Mouse (Mus musculus) neural tube, embryonic 14.5 days (tissue): ENCODE measurements around the gene Fam170b. TPM values are rescaled to one million over a fixed set of nuclear protein-coding genes. Genes with fewer than 3 reads are reported as not detected.

Source experiments
- ATAC-seq: fragments of 200-750 bp; cut with Nextera tagmentation; 2 replicates; pipeline ENCODE4 v1.8.0; 2017; ENCODE audit warnings: low read depth, mild to moderate bottlenecking, moderate TSS enrichment, moderate library complexity
- H3K27ac ChIP-seq: fragments of 300-500 bp; sonication (generic); 2 replicates; pipeline ENCODE4 v1.5.1; 2014; ENCODE audit warnings: low read depth, mild to moderate bottlenecking, control low read depth, low read length, moderate library complexity, mixed read lengths
- H3K27me3 ChIP-seq: fragments of 300-500 bp; sonication (generic); 2 replicates; pipeline ENCODE4 v1.6.1; 2014; ENCODE audit warnings: low read length; ENCODE audit not compliant: control insufficient read depth, insufficient read depth
- H3K36me3 ChIP-seq: fragments of 300-500 bp; sonication (generic); 2 replicates; pipeline ENCODE4 v1.6.1; 2014; ENCODE audit warnings: low read length, mixed read lengths; ENCODE audit not compliant: control insufficient read depth, insufficient read depth
- H3K4me1 ChIP-seq: fragments of 300-500 bp; sonication (generic); 2 replicates; pipeline ENCODE4 v1.6.1; 2014; ENCODE audit warnings: low read length; ENCODE audit not compliant: control insufficient read depth, insufficient read depth
- H3K4me2 ChIP-seq: fragments of 300-500 bp; sonication (generic); 2 replicates; pipeline ENCODE4 v1.6.1; 2014; ENCODE audit warnings: mild to moderate bottlenecking, low read depth, low read length, control low read depth
- H3K4me3 ChIP-seq: fragments of 300-500 bp; sonication (generic); 2 replicates; pipeline ENCODE4 v1.5.1; 2014; ENCODE audit warnings: low read depth, low read length, control low read depth, mixed read lengths
- H3K9ac ChIP-seq: fragments of 300-500 bp; sonication (generic); replicated peaks from 2 replicates; pipeline ENCODE4 v1.6.1; 2014; ENCODE audit warnings: low read depth, mild to moderate bottlenecking, control low read depth, low read length, mixed read lengths
- H3K9me3 ChIP-seq: fragments of 300-500 bp; sonication (generic); 2 replicates; pipeline ENCODE4 v1.6.1; 2016; ENCODE audit warnings: low read length; ENCODE audit not compliant: control insufficient read depth
- WGBS: fragments of 180-500 bp; shearing (Covaris S2); extraction: QIAGEN DNeasy Blood & Tissue Kit; methylation state at CpG from one replicate; pipeline ENCODE4 v1.1.7; 2014; 5-methylcytosine and 5-hydroxymethylcytosine counted together
- polyA plus RNA-seq: library from polyadenylated mRNA; unstranded; fragments of >200 nt; fragmentation: Nextera tagmentation; extraction: Ambion mirVana; gene quantifications from 2 replicates; pipeline ENCODE4 v1.2.1, GENCODE M21; 2014

Gene Fam170b
- not detected in 2 replicates for polyA plus RNA-seq

- no peaks in the 10 kb centered on the region for H3K9me3 ChIP-seq
- no peak within 1 kb of the TSS for H3K9ac ChIP-seq
- ATAC-seq, result no peak
- H3K4me1 ChIP-seq, result no peaks in the 10 kb centered on the region
- no peak within 1 kb of the TSS for H3K4me2 ChIP-seq
- H3K4me3 ChIP-seq, result no peak within 1 kb of the TSS
- no peaks in the 10 kb centered on the region for H3K27me3 ChIP-seq
- H3K36me3 ChIP-seq, result no peaks in the 10 kb centered on the region
- 88% methylated on average over 8 of the region's 8 CpGs for WGBS
- no peak within 1 kb of the TSS for H3K27ac ChIP-seq
Measured at GRCm38 (mm10) chr14:32833847-32834246, at the start of gene Fam170b. Fam170b (plus strand) TSS chr14:32833962.

DNA sequence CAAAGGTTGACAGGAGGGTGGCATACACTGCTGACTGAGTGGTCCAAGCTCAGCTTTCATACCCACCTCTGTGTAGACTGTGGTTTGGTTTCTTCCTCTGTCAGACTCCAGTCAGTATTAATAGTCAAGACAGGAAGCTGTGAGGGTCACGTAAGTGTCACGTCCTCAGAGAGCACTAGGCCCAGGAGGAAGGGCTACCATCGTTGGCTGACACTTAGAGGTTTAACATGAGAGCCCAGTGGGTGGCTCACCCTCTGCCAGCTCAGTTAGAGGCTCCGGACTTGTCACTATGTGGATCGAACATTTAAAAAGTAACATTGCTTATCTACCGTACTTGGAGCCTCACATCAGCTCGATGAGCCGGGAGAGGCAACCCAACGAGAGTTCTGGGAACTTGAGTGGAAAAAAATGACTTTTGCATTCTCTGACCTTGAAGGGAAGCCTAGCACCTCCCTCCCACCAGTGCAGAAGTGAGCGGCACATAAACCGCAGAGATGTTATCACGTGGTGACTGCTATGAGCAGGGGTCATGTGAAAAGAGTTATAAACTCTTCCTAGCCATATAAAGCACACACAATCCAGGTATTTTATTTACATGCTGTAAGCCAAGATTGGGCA, 49.5 kb upstream of the Fam170b start:
- Histone ChIP-seq H3K27ac (no peak overlapping the region), H3K36me3 (no peaks in the 10 kb centered on the region), H3K4me2 (no peak overlapping the region), H3K4me3 (no peak overlapping the region), H3K9ac (no peak overlapping the region), H3K4me1 (no peaks in the 10 kb centered on the region), H3K27me3 (no peaks in the 10 kb centered on the region), H3K9me3 (no peaks in the 10 kb centered on the region)
- WGBS, result 79% methylated on average over 12 of the region's 12 CpGs
- ATAC-seq, result no peak

DNA sequence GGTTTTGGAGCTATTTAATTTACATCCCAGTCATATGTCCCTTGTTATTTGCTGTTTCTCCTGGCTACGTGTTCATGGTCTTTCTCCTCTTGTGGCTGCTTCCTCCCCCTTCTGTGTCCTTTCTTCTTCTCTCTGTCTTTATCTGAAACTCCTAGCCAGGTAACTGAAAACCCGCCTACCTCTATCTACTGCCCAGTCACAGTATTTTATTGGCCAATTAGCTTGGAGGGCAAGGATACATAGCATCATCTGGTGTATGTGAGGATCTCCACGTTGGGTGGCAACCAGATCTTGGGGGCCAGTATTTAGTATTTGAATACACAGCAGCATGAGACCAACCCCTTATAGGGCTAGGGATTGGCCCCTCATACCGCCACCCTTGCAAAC, 49.0 kb upstream of the Fam170b start:
- H3K4me3 ChIP-seq, result no peak overlapping the region
- no peak overlapping the region for H3K9ac ChIP-seq
- WGBS, result 77% methylated on average over 4 of the region's 4 CpGs
- no peaks in the 10 kb centered on the region for H3K9me3 ChIP-seq
- no peaks in the 10 kb centered on the region for H3K36me3 ChIP-seq
- ATAC-seq, result no peak
- H3K4me1 ChIP-seq, result no peaks in the 10 kb centered on the region
- H3K27ac ChIP-seq, result no peak overlapping the region
- no peak overlapping the region for H3K4me2 ChIP-seq
- no peaks in the 10 kb centered on the region for H3K27me3 ChIP-seq

DNA sequence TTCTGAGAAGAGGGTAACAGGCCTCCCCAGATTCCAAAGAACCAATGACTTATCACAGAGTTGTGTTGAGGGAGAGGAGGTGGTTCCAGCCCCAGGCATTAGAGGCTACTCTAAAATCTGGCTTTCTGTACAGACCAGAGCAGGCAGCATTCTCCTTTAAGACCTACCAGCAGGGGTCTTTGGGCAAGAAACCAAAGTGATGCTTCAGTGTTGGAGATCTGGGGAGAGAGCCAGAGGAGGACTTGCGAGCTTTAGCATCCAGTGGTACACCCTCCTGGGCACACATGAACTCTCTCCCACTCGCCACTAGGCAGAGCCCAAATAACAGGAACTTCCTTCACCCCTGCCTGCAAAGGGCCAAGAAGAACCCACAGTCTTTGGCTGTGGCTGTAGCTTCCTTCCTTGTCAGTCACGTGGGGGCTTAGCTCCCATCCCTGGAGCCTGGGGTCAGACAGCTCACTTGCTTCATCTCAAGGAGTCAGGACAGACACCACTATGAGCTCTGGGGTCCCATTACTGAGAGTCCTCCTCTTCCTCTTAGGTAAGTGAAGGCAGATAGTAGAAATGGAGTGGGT, 48.1 kb upstream of the Fam170b start, which contains the start of gene Tmem273:
Gene Tmem273, plus strand, starts transcription at position 408 of the 575 bp plus-strand sequence.
- H3K27me3 ChIP-seq, result no peaks in the 10 kb centered on the region
- no peak within 1 kb of the TSS for H3K9ac ChIP-seq
- no peaks in the 10 kb centered on the region for H3K4me1 ChIP-seq
- no peak for ATAC-seq
- no peaks in the 10 kb centered on the region for H3K9me3 ChIP-seq
- no peak within 1 kb of the TSS for H3K4me2 ChIP-seq
- H3K36me3 ChIP-seq, result no peaks in the 10 kb centered on the region
- no peak within 1 kb of the TSS for H3K27ac ChIP-seq
- no peak within 1 kb of the TSS for H3K4me3 ChIP-seq
- 71% methylated on average over 3 of the region's 3 CpGs for WGBS

- H3K4me2 ChIP-seq, result no peak overlapping the region
- H3K4me3 ChIP-seq, result no peak overlapping the region
- H3K9ac ChIP-seq, result no peak overlapping the region
- no peaks in the 10 kb centered on the region for H3K4me1 ChIP-seq
- ATAC-seq, result no peak
- H3K9me3 ChIP-seq, result no peaks in the 10 kb centered on the region
- no peaks in the 10 kb centered on the region for H3K27me3 ChIP-seq
- H3K36me3 ChIP-seq, result no peaks in the 10 kb centered on the region
- 66% methylated on average over 5 of the region's 5 CpGs for WGBS
- no peak overlapping the region for H3K27ac ChIP-seq
Measured at GRCm38 (mm10) chr14:32787691-32788090, 46.1 kb upstream of the Fam170b start.

DNA sequence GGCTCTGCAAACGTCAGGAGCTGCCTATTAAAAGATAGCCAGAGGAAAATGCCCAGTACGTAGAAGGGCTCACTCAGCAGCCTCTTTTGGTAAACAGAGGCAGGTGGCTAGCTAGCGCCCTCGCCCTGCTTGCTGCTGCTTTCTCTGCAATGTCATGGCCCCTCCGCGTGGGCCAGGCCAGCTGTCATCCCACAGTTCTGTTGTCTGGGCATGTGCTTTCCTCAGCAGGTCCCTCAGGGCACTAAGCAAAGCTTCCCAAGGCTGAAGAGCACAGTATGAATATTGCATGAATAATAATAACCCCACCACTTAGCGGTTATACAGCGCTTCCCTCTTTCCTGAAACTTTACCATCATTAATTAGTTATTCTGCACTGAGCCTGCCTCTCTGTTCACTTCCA, 37.4 kb upstream of the Fam170b start:
- peak; percentile 38; the same call in 1 of the 2 replicates for ATAC-seq
- WGBS, result 42% methylated on average over 8 of the region's 8 CpGs
- no peaks in the 10 kb centered on the region for H3K36me3 ChIP-seq
- H3K9me3 ChIP-seq, result no peaks in the 10 kb centered on the region
- H3K4me2 ChIP-seq, result no peak overlapping the region
- no peak overlapping the region for H3K9ac ChIP-seq
- no peaks in the 10 kb centered on the region for H3K27me3 ChIP-seq
- H3K27ac ChIP-seq, result no peak overlapping the region
- H3K4me3 ChIP-seq, result no peak overlapping the region
- H3K4me1 ChIP-seq, result no peaks in the 10 kb centered on the region

DNA sequence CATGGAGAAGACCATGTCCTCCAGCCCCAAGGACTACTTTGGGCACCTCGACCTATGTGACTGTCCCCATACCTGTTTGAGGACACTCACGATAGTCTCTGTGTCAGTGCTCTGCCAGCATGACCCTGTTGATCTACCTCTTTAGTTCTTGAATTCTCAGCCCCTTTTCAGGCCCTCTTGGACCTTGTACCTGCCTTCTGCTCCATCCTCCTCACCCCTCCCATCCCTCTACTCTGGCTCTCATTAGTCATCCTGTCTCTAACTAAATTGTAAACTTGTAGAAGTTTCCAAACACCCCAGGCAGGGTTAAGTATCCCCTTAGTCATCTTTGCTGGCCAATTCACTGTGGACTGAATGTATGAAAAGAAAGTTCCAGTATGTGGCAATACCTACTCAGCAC, 36.0 kb upstream of the Fam170b start:
- H3K27me3 ChIP-seq, result no peaks in the 10 kb centered on the region

GRCm38 (mm10) chr14:32798355-32798754, 35.4 kb upstream of the Fam170b start:
- Histone ChIP-seq H3K9me3 (no peaks in the 10 kb centered on the region), H3K4me1 (no peaks in the 10 kb centered on the region), H3K27me3 (no peaks in the 10 kb centered on the region), H3K4me2 (no peak overlapping the region), H3K4me3 (no peak overlapping the region), H3K27ac (no peak overlapping the region), H3K36me3 (no peaks in the 10 kb centered on the region), H3K9ac (no peak overlapping the region)
- ATAC-seq, result no peak
- WGBS, result 88% methylated on average over 4 of the region's 4 CpGs

More for the DNA sequence above, 36.0 kb upstream of the Fam170b start:
- 80% methylated on average over 2 of the region's 2 CpGs for WGBS
- Histone ChIP-seq H3K4me1 (no peaks in the 10 kb centered on the region), H3K4me2 (no peak overlapping the region), H3K27ac (no peak overlapping the region), H3K9ac (no peak overlapping the region), H3K4me3 (no peak overlapping the region), H3K9me3 (no peaks in the 10 kb centered on the region), H3K36me3 (no peaks in the 10 kb centered on the region)
- ATAC-seq, result no peak

GRCm38 (mm10) chr14:32800048-32800447, 33.7 kb upstream of the Fam170b start:
- H3K9me3 ChIP-seq, result no peaks in the 10 kb centered on the region
- H3K4me1 ChIP-seq, result no peaks in the 10 kb centered on the region
- no peak overlapping the region for H3K27ac ChIP-seq
- no peaks in the 10 kb centered on the region for H3K27me3 ChIP-seq
- H3K4me2 ChIP-seq, result no peak overlapping the region
- no peak overlapping the region for H3K9ac ChIP-seq
- 94% methylated on average over 7 of the region's 7 CpGs for WGBS
- ATAC-seq, result no peak
- no peak overlapping the region for H3K4me3 ChIP-seq
- no peaks in the 10 kb centered on the region for H3K36me3 ChIP-seq
